Mouse (Mus musculus): ENCODE measurements around the gene Rsl1d1.

Gene Rsl1d1

GRCm38 (mm10) chr16:11202571-11203554 is at the start of gene Rsl1d1:
Rsl1d1 (minus strand) TSS chr16:11203331.
- in situ Hi-C loops (cut with MseI, MboI): no loop called here

GRCm38 (mm10) chr16:11247791-11248190 is 44.7 kb upstream of the Rsl1d1 start:
- in situ Hi-C loops (cut with MseI, MboI): no loop called here

- in situ Hi-C loops (cut with MseI, MboI): no loop called here
Measured at GRCm38 (mm10) chr16:11245767-11246166, 42.6 kb upstream of the Rsl1d1 start.

- in situ Hi-C loops (cut with MseI, MboI): no loop called here
Measured at GRCm38 (mm10) chr16:11242401-11242800, 39.3 kb upstream of the Rsl1d1 start.

- in situ Hi-C loops (cut with MseI, MboI): no loop called here
Measured at GRCm38 (mm10) chr16:11217801-11218200, 14.7 kb upstream of the Rsl1d1 start.

GRCm38 (mm10) chr16:11203600-11204390 is 664 bp upstream of the Rsl1d1 start:
- in situ Hi-C loops (cut with MseI, MboI): no loop called here

- in situ Hi-C loops (cut with MseI, MboI): no loop called here
Measured at GRCm38 (mm10) chr16:11201740-11202394, 1.3 kb downstream of the Rsl1d1 start.

GRCm38 (mm10) chr16:11200247-11200646 is 2.9 kb downstream of the Rsl1d1 start:
- in situ Hi-C loops (cut with MseI, MboI): no loop called here

- in situ Hi-C loops (cut with MseI, MboI): no loop called here
Measured at GRCm38 (mm10) chr16:11198467-11198866, 4.7 kb downstream of the Rsl1d1 start.

- in situ Hi-C loops (cut with MseI, MboI): no loop called here
Measured at GRCm38 (mm10) chr16:11197052-11197451, 6.1 kb downstream of the Rsl1d1 start.

- in situ Hi-C loops (cut with MseI, MboI): no loop called here
Measured at GRCm38 (mm10) chr16:11193231-11193630, 9.9 kb downstream of the Rsl1d1 start.

GRCm38 (mm10) chr16:11190150-11190549 is 13.0 kb downstream of the Rsl1d1 start:
- in situ Hi-C loops (cut with MseI, MboI): no loop called here

- in situ Hi-C loops (cut with MseI, MboI): no loop called here
Measured at GRCm38 (mm10) chr16:11177404-11177803, 25.7 kb downstream of the Rsl1d1 start.

GRCm38 (mm10) chr16:11176884-11177244 is 26.3 kb downstream of the Rsl1d1 start:
- in situ Hi-C loops (cut with MseI, MboI): no loop called here

GRCm38 (mm10) chr16:11176208-11176883 is 26.8 kb downstream of the Rsl1d1 start, which contains the start of gene Zc3h7a:
Zc3h7a (minus strand) TSS chr16:11176393.
- in situ Hi-C loops (cut with MseI, MboI): no loop called here

GRCm38 (mm10) chr16:11175489-11176207 is 27.5 kb downstream of the Rsl1d1 start:
- in situ Hi-C loops (cut with MseI, MboI): no loop called here

GRCm38 (mm10) chr16:11175100-11175488 is 28.0 kb downstream of the Rsl1d1 start:
- in situ Hi-C loops (cut with MseI, MboI): no loop called here

- in situ Hi-C loops (cut with MseI, MboI): no loop called here
Measured at GRCm38 (mm10) chr16:11174671-11175081, 28.5 kb downstream of the Rsl1d1 start.

- in situ Hi-C loops (cut with MseI, MboI): no loop called here
Measured at GRCm38 (mm10) chr16:11171679-11172078, 31.5 kb downstream of the Rsl1d1 start.

GRCm38 (mm10) chr16:11166431-11166830 is 36.7 kb downstream of the Rsl1d1 start:
- in situ Hi-C loops (cut with MseI, MboI): no loop called here

Data from mouse trophoblast stem cell (cell line).